Mouse (Mus musculus) layer of hippocampus, adult 18-20 months (tissue): ENCODE data around the gene Mfsd2a. TPM values are rescaled to one million over a fixed set of nuclear protein-coding genes. Genes with fewer than 3 reads are reported as not detected.
A peak's percentile ranks its signal among the peaks of the same experiment; 100 is the strongest.
"Not testable (repeated sequence)": the region's sequence is repeated elsewhere in the genome, so short reads cannot be mapped to it uniquely, and the experiment has no call there.

Experiments used
- DNase-seq, 2 experiments: peaks; one replicate each; pipeline ENCODE4 v3.0.0; 2022; ENCODE audit warnings: low spot score in 2 of 2
- long read RNA-seq: library from polyadenylated mRNA; stranded (forward); transcript quantifications from one replicate; pipeline ENCODE4 v2.0.0, GENCODE M21; 2021
- total RNA-seq, 2 experiments: library from RNA; stranded (reverse); gene quantifications; 2 replicates each; pipeline ENCODE4 v1.2.3; 2021

The Mfsd2a gene
- 10 to 100 TPM; 44.8 to 48.9 TPM for total RNA-seq
- long read RNA-seq, transcript Mfsd2a-201 (14 exons, 2,151 nt): major isoform, 28 of 45 reads
- long read RNA-seq, partial matches to known transcripts: 3 of 45 reads
- long read RNA-seq, other reads (novel, unspliced or antisense): 14 of 45 reads

DNA sequence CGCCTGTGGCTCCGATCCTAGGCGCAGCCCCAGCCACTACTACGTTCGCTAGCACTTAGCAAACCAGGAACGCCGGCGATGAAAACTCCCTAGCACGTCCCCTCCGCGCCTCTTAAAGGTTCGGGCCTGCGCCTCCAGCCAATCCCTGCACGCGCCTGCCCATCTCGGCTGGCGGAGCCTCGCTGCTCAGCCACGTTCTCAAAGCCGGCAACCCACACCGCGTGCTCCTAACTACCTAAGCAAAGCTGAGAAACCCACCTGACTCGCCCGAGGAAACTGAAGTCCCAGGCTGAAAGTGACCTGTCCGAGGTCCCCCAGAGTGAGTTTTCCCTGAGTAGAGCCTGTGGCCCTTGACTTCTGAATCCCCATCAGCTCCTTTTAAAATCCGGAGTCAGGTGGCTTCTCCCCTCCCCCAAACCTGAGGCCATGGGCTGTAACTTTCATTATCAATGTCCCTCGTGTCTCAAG, at the start of gene Mfsd2a:
Gene Mfsd2a, minus strand, starts transcription at position 89 of the 468 bp plus-strand sequence.
- peak; percentile 66 to 80 for DNase-seq

DNA sequence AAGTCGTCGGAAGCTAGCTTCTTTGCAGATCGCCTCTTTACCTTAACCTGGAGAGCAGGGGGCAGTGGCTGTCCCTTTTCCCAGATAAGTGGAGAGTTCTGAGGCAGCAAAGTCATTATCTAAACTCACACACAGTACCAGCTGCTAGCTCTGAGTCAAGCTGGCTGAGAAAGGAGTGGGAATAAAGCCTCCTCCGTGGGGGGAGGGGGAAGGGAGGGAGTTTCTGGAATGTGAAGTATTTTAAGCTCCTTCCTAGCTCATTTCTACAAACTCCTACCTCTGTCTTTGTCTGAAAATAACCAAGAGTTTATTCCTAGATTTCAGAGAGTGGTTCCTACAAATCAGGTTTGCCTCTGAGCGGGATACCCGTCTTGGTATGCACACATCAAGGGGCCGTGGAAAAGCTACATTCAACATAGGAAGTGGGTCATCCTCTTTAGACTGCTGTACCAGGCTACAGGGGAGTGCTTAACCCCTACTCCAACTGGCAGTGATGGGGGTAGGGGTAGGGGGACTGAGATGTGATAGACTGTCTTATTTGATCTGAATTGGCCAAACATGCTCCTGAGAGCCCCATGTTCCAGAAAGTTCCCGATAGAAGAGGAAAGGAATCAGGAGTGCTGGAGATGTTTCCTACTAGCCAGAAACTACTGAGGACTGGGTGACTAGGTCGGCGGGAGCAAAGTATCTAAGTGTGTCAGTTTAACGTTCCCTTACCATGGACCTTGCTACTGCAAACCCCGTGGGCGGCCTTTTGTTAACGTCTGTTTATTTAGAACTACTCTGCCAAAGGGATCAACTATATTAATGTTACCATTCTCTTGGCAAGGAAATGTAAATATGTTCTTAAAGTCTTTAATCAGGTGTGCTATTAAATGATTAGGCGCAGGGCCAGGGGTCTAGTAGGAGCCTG, 44.3 kb upstream of the Mfsd2a start:
- peak; percentile 61 to 73 for DNase-seq

DNA sequence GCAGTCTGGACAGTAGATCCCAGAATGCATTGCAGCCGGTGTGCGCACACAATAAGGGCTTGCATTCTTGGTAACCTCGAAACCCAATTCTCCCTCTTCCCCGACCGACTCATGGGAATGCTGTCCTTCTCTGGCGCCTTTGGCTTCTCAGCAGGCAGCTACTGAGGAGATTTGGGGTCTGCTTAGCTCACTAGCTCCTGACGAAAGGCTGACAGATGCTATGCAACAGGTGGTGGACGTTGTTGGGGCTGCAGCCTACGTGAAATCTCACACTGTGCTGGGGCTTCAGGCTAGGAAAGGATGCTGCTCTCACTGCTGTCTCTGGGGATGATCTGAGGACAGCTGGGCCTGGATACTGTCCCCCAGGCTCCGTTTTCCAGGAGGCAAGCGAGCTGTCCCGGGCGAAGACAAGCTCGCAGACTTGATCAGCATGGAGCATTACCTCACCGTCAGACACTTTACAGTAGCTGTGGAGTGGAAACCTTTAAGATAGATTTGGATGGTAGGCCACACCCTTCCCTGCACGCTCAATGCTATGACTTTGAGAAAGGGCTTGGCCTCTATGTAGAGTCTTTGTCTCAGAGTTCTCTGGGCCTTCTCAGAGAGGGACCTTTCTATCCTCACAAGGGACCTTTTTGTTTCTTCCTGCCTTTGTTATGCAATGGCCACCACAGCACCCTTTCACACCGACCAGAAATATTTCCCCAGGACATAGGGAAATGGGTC, 39.8 kb upstream of the Mfsd2a start:
- peak in 1 of 2 experiments; percentile 33 for DNase-seq

DNA sequence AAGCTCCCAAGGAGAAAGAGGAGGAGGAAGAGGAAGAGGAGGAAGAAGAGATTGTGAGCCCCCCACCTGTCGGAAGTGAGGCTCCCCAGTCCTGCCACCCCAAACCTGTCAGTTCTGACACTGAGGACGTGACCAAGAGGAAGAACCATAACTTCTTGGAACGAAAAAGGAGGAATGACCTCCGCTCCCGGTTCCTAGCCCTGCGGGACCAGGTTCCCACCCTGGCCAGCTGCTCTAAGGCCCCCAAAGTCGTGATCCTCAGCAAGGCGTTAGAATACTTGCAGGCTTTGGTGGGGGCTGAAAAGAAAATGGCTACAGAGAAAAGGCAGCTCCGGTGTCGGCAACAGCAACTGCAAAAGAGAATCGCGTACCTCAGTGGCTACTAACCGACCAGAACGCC, 39.1 kb upstream of the Mfsd2a start:
- no peak for DNase-seq

DNA sequence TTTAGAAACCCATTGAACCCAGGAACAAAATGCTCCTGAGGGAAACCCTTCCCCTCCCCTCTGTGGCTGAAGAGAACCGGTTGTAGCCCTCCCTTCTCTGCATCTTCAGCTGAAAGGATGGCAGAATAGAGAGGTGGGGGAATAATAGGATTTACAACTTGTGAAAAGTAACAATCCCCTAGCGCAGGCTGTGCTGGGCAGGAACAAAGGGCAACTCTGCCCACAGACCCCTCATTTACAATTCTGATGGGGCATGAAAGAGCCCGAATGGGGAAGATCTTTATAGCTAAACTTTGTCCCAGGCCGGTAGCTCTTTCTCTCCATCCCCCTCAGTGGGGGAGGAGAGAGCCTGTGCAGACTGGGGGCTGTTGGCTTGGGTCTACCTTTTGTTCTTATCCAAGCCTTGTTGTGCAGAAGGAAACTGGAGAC, 38.3 kb upstream of the Mfsd2a start:
- DNase-seq: no peak

DNA sequence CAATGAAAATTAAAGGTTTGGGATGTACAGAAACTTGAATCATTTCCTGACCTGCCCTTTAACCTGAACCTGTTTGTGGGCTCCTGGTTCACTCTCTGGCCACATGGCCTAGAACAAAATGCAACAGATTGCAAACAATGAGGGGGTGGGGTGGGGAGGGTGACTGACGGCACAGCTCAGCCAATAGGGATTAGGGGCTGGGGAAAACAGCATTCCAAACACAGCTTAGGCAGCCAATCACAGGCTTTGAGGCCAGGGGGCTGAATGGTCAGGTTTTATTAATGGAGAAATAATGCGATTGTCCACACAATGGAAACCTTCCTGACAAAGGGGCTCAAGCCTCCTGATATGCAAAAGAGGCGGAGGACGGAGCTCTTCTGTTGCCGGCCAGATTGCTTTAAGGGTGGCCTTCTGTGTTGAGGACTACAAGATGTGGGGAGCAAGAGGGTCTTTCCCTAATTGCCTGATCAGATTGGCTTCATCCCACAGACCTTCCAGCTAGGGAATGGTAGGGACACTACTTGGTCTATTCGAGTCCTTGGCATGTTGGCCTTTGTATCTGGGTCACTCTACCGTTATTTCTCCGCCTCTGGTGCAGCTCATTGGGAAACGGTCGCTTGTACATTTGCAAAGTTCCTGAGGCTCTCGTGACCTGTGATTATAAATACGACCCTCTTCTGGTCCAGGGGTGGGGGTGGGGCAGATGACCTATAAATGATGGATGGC, 37.7 kb upstream of the Mfsd2a start:
- DNase-seq: peak in 1 of 2 experiments; percentile 42

DNA sequence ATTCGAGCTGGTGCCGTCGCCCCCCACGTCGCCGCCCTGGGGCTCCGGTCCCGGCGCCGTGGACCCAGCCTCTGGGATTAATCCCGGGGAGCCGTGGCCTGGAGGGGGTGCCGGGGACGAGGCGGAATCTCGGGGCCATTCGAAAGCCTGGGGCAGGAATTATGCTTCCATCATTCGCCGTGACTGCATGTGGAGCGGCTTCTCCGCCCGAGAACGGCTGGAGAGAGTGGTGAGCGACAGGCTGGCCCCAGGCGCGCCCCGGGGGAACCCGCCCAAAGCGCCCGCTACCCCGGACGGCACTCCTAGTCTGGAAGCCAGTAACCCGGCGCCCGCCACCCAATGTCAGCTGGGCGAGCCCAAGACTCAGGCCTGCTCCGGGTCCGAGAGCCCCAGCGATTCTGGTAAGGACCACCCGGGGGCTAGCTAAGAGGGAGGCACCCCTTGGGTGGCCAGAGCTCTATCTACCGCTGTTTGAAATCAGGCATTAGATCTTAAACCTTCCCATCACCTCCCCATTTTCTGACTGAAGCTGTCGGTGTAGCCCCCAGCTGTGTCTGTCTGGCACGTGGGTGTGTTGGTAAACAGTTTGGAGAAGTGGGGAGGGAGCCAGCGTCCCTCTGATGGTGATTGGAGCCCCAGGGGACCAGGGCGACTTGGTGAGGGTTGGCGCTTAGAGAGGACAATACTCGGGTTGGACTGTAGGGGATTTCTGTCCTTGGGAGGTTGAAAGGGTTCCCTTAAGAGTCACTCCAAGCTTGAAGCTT, 35.8 kb upstream of the Mfsd2a start:
- DNase-seq: no peak

DNA sequence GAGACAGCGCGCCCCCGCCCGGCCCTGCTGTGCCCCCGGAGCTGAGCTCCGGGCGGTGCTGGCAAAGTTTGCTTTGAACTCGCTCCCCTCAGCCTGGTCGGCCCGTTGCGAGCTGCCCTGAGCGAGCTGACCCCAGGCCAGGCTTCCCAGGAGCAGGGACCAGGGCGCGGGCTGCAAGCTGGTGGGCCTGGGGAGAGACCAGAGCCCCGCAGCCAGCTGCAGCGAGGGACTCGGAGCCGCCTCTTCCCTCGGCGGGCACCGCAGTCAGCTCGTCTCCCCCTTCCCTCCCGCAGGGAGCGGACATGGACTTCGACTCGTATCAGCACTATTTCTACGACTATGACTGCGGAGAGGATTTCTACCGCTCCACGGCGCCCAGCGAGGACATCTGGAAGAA, 35.2 kb upstream of the Mfsd2a start:
- DNase-seq: peak; percentile 24 to 39

DNA sequence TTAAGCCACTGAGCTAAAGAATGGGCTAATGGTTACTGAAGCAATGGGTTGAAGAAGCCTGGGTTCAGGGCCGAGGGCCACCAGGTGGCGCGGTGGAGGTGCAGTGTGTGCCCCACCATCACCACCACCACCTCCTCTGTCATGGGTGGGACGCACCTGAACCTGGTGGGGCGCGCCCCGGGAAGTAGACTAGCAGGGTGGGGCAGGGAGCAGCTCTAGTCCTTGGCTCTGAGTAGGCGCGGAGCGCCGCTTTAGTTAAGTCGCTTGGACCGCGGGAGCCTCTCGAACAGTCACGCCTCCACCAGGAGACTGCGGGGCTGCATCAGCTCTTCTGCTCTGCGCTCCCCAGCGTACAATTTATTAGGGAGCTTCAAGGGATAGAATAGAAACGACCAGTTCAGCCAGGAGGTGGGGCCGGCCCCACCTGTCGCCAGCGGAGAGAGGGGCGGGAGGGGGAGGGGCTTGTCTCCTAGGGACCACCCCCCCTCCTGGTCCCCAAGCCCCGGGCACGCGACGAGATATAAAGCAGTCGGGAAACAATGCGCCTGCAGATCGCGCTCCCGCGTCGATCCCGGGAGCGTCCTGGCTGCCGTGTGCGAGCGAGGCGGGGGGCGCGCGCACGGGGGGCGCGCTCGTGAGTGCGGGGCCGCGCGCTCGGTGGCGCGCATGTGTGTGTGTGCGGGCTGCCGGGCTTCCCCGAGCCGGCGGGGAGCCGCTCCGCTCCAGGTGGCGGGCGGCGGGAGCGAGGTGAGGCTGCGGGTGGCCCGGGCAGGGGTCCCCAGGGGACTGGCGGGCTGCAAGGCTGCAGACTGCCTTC, 34.6 kb upstream of the Mfsd2a start, which contains the start of gene Mycl:
Gene Mycl, plus strand, starts transcription at position 249 of the 817 bp plus-strand sequence.
- peak; percentile 76 to 94 for DNase-seq

DNA sequence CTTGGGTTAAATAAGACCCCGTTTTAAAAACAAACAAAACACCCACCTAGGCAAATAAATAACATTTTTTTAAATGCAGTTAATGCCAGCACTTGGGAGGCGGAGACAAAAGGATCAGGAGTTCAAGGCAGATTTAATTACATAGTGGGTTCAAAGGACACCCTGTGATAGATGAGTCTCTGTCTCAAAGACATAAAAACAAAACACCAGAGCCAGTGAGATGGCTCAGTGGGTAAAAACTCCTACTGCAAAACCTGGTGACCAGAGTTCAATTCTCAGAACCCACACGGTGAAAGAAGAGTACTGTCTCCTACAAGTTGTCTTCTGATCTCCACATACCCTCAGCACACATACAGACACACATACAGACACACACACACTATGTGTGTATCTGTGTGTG, 31.3 kb upstream of the Mfsd2a start:
- no peak for DNase-seq

DNA sequence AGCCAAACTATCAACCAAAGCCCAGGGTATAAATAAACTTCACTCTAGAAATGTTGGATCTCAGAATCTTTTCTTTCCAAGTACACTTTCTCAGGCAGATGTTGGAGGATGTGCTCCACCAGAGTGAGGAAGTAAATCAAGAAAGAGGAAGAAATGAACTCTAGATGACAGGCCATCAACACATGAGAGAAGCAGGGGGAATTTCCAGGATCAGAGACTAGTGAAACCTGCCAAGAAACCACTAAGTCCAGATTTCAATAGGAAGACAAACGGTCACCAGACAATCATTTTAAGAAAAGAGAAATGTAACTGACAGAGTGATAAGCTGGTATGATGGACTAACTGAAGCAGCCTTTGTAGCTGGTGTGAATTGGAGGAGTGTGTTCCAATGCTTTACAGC, 30.2 kb upstream of the Mfsd2a start:
- DNase-seq: no peak

DNA sequence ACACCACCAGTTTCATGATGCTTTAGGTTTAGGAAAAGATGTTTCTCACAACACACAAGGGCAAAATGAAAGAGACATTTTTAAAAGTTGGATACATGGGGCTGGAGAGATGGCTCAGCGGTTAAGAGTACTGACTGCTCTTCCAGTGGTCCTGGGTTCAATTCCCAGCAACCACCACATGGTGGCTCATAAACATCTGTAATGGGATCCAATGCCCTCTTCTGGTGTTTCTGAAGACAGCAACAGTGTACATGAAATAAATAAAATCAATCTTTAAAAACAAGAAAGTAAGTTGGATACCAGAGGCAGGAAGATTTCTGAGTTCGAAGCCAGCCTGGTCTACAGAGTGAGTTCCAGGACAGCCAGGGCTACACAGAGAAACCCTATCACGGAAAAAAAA, 27.0 kb upstream of the Mfsd2a start:
- not testable (repeated sequence) for DNase-seq

DNA sequence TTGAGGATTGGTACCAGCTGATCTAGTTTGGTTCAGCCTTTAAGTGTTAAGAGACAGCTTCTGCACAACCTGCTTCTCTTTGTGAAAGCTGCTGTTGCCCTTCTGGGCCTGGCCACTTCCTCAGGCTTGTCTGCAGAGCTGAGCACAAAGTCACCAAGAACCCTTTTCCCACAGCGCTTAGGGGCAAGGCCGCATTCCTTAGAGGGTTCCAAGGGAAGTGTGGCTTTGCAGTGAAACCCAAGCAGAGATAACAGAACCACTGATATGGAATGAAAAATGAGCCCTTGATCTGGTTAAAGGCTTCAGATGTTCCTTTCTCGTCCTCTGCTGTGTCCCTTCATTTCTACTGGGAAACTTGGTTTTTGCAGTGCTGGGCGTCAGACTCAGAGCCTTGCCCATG, 26.4 kb upstream of the Mfsd2a start:
- DNase-seq: no peak

DNA sequence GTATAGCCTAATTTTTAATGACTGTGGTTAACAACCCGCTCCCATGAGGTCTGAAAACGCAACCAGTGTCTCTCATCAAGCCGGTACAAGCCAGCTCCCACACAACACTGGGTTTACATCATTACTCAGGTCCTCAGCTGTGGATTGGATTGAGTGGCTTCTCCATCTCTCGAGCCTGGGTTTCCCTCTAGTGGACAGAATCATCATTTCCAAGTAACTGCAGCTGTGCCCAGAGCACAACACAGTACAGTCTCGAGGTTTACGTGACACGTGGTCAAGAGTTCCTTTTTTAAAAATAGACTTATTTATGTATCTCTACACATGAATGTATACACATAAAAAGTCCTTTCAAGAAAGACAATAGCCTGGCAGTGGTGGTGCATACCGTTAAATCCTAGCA, 24.1 kb upstream of the Mfsd2a start:
- DNase-seq: peak; percentile 65 to 86

DNA sequence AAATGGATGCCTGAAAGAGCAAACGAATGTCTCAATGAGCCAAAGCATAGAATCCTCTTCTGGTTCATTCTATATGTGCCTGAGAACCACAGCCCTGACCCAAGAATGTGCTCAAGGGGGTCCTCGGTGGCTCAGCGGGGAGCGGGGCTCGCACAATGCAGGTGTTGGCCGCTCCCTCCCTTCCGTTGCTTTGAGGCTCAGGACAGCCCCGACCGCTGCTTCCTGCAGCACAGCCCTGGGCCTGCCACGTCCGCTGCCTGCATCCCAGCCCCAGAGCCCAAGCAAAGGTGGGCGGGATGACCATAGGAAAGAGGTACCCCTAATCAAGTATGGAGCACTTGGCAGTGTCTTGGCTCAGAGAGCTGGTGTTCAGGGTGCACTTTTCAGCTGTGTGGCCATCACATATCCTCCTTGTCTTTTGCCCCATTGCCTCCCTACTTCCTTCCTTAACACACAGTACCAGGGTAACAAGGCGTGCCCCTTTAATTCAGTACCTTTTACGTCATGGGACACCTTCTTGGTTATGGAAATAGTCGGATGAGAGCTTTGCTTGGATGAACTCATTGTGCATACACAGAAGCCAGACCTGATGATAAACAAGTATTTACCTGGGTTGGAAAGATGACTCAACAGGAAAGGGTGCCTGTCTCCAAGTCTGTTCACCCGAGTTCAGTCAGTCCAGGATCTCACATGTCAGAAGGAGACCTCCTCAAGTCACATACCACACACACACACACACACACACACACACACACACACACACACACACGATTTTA, 22.7 kb upstream of the Mfsd2a start:
- no peak for DNase-seq

DNA sequence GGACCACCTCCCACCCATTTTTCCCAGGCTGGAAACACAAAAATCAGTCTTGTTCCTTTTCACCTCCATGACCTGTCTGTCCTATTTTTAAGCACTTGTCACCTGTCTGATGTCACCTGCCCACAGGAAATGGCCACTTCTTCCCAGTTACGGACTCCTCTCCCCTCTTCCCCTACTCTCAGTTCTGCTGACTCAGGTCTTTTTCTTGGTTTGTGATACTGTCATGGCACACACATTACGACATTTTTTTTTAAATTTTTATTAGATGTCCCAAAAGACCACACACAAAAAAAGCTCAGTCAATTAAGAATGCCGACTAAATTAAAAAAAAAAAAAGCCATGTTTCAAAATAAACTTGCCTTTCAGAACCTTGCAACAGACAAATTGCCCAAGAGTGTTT, 21.5 kb upstream of the Mfsd2a start:
- DNase-seq: no peak

DNA sequence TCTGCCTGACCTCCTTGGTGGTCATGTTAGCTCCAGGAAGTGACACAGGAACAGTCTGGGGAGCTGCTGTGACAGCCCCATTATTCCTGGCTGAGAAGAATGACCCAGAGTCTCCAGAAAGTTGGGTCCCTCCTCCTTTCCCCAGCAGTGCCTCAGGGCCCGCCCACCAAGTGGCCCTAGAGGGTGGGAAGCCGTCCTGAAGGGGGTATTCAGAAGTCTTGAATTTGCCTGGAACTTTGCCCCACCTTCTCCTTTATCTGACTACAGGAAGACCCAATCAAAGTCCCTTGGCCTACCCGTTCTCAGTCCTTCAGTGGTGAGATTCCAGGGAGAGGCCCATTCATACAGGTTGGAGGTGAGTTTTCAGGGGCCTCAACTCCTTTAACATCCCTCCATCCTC, 20.9 kb upstream of the Mfsd2a start:
- DNase-seq: no peak

DNA sequence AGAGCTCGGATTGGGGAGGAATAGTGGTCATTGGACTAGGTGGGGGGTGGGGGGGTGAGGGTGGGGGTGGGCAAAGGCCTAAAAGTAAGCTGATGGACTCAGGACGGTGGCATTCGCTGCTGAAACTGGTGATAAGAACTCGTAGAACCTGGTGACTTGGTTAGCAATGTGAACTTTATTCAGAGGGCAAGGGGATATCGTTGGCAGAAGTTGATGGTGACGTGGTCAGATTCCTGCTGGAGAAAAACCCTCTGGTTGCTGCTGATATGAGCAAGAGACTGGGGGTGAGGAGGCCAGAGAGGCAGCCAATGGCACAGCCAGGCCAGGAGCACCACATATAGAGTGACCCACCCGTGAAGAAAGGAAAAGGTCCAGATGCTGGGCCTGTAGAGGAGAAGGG, 20.2 kb upstream of the Mfsd2a start:
- DNase-seq: no peak

DNA sequence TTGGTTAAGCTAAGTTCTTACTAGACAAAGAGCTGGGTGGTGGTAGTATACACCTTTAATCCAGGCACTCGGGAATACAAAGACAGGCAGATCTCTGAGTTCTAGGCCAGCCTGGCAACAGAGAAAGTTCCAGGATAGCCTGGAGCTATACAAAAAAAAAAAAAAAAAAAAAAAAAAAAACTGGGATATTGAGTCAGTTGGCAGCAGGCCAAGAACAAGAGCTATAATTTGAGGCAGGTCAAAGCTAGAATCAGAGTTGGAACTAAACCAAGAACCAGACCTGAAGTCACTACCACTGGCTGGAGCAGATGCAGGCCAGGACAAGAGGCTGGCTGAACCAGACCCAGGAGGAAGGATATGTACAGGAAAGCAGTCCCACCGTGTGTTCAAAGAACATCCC, 19.7 kb upstream of the Mfsd2a start:
- no peak for DNase-seq
